Mouse (Mus musculus) adrenal gland, postnatal 36 days (tissue): ENCODE measurements around the gene Pitpnc1. TPM values are rescaled to one million over a fixed set of nuclear protein-coding genes. Genes with fewer than 3 reads are reported as not detected.
"Not testable (repeated sequence)": the region's sequence is repeated elsewhere in the genome, so short reads cannot be mapped to it uniquely, and the experiment has no call there.

Source experiments
- DNase-seq, 2 experiments: peaks; one replicate each; pipeline ENCODE4 v3.0.0; 2021; ENCODE audit warnings: mixed read lengths in 1 of 2
- long read RNA-seq, 2 experiments: library from polyadenylated mRNA; stranded (forward); transcript quantifications; one replicate each; pipeline ENCODE4 v2.0.0; 2021; ENCODE audit warnings: borderline sequencing depth in 2 of 2
- total RNA-seq, 2 experiments: library from RNA; stranded (reverse); gene quantifications; 2 replicates each; pipeline ENCODE4 v1.2.3; 2021

Pitpnc1 gene
- 10 to 100 TPM; 11.1 to 13.0 TPM for total RNA-seq
- long read RNA-seq, experiment 1, partial matches to known transcripts, result 1 of 5 reads
- long read RNA-seq, experiment 1, other reads (novel, unspliced or antisense), result 4 of 5 reads
- long read RNA-seq, experiment 2, partial matches to known transcripts, result 0 of 3 reads
- long read RNA-seq, experiment 2, other reads (novel, unspliced or antisense), result 3 of 3 reads

GRCm38 (mm10) chr11:107470521-107471041 lies at the start of gene Pitpnc1:
Gene Pitpnc1, minus strand, starts transcription at chr11:107470699.
- peak; percentile 93 for DNase-seq

- no peak for DNase-seq
These were observed 48.3 kb upstream of the Pitpnc1 start for GRCm38 (mm10) chr11:107518645-107519429.

DNA sequence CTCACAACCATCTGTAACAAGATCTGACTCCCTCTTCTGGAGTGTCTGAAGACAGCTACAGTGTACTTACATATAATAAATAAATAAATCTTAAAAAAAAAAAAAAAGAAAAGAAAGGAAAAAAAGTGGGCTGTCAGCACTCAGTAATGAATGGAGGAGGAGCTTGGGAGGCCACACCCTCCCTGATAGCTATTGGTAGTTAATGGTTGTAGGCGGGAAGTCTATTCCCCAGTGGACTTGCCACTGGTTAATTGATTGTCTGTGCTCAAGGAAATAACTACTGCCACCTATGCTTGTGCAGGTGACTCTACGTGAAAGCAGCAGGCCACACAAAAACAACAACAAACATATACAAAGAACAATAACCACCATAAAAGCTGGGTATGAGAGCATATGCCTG lies 45.9 kb upstream of the Pitpnc1 start:
- no peak for DNase-seq

DNA sequence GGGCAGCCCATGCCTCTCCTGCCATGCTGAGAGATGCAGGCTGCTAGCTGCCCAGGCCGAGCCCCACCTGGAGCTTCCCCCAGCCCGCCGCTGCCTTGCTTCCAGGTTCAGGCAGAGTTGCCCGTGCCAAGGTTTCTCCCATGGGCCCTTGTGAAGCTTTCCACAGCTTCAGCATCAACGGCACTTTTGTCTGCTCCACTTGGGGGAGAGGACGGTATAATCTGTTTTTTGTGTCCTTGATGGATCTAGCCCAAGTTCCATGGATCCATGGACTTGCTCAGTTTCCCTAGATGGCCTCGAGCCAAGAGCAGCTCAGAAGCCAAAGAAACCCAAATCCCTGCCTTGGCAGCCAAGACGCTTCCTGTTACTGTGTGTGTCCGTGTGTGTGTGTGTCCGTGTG lies 42.5 kb upstream of the Pitpnc1 start:
- peak in 1 of 2 experiments; percentile 15 for DNase-seq

DNA sequence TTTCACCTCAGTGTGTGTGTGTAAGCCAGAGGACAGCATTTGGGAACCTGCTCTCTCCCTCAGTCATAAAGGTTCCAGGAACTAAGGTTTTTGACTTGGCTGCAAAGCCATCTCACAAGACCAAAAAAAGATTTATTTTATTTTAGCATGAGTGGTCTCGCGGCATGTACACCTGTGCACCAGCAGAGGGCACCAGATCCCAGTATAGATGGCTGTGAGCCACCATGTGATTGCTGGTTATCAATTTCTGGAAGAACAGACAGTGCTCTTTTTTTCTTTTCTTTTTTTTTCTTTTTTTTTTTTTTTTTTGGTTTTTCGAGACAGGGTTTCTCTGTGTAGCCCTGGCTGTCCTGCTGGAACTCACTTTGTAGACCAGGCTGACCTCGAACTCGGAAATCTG lies 41.5 kb upstream of the Pitpnc1 start:
- peak; percentile 63 to 78 for DNase-seq

GRCm38 (mm10) chr11:107510362-107511269 lies 40.1 kb upstream of the Pitpnc1 start:
- DNase-seq, result peak; percentile 65 to 68

DNA sequence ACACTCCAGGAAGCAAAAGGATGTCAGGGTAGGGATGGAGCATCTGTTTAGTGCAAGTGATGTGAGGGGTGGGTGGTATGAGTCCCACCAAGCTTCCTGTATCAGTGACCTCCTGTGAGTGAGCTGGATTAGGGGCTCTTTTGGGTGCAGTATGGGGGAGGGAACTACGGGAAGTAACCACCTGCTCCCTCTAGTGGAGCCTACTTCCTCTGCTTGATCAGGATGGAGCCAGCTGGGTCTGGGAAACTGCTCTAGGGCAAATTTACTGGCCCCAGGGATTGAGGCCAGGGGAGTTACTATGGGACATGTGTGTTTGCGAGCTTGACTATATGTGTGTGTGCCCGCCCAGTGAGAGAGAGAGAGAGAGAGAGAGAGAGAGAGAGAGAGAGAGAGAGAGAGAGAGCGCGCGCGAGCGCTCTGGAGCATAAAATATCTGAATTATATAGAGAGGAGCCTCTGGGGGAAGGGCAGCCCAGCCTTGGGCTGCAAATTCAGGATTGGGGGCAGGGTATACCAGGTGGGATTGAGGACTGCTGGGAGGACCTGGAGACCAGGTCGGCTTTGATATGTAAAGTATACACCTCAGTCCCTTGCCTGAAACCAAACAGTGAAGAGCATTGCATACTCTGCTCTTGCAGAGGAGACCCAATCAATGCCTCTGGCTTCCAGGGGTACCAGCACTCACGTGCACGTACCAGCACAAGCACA lies 39.3 kb upstream of the Pitpnc1 start:
- no peak for DNase-seq

- DNase-seq, result peak in 1 of 2 experiments; percentile 48
These were observed 35.8 kb upstream of the Pitpnc1 start for GRCm38 (mm10) chr11:107506260-107506659.

DNA sequence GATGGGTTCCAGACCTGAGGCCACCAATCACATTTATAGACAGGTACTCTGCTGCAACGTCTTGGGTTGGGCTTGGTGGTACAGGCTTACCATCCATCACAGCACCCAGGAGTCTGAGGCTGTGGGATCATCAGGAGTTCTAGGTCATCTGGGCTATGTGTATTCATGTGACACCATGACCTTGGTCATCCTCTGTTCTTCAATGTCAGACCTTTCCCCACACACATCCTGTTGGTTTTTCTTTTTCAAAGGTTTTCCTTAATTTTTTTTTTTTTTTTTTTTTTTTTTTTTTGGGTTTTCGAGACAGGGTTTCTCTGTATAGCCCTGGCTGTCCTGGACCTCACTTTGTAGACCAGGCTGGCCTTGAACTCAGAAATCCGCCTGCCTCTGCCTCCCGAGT lies 33.9 kb upstream of the Pitpnc1 start:
- not testable (repeated sequence) for DNase-seq

DNA sequence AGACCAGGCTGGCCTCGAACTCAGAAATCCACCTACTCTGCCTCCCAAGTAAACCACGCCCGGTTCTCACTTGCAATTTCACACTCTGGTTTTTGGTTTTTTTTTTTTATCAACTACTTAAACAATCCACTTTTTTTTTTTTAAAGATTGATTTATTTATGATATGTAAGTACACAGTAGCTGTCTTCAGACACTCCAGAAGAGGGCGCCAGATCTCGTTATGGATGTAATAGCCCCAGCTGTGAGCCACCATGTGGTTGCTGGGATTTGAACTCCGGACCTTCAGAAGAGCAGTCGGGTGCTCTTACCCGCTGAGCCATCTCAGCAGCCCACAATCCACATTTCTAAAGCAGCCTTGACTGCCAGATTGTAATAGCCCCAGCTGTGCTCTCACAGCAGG lies 32.3 kb upstream of the Pitpnc1 start:
- DNase-seq, result no peak

DNA sequence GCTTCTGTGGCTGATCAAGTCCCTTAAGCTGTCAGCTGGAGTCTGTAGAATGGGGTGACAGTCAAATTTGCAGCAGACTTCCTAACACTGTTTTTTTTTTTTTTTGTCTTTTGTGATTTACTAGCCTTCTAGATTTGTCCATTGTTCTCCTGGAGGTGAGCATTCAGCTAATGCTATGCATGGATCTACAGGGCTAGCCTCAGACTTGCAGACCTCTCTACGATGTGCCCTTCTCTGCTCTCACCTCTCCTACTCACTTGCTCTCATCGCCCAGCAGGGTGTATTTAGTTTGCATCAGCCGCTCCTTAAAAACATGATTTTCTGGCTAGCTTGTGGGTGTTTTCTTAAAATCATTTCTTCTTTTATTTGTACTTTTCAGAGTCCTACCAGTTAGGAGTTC lies 13.8 kb upstream of the Pitpnc1 start:
- no peak for DNase-seq

- no peak for DNase-seq
These were observed 9.3 kb upstream of the Pitpnc1 start for GRCm38 (mm10) chr11:107479862-107480203.

- peak; percentile 97 to 98 for DNase-seq
These were observed 8.8 kb upstream of the Pitpnc1 start, which contains the start of gene Psmd12 for GRCm38 (mm10) chr11:107479053-107479861. Gene Psmd12, plus strand, starts transcription at chr11:107479484.

DNA sequence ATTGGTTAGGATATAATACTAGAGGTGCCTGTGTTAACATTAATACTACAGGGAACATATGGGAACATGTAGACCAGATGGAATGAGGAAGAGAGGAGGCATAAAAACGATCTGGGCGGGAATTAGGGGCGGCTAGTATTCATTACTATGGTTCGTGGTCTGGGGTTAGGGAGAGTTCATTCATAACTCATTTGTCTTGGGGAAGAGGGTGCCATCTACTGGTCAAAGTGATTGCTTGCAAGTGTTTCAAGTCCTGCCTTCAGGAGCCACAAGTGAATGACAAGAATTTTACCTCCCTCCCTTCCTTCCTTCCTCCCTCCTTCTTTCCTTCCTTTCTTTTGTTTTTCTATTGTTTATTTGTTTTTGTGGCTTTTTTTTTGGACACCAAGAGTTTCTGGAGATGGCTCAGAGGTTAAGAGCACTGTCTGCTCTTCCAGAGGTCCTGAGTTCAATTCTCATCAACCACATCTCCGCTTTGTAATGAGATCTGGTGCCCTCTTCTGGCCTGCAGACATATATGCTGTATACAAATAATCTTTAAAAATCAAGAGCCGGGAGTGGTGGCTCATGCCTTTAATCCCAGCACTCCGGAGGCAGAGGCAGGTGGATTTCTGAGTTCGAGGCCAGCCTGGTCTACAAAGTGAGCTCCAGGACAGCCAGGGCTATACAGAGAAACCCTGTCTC lies 2.8 kb upstream of the Pitpnc1 start:
- DNase-seq, result peak in 1 of 2 experiments; percentile 38

DNA sequence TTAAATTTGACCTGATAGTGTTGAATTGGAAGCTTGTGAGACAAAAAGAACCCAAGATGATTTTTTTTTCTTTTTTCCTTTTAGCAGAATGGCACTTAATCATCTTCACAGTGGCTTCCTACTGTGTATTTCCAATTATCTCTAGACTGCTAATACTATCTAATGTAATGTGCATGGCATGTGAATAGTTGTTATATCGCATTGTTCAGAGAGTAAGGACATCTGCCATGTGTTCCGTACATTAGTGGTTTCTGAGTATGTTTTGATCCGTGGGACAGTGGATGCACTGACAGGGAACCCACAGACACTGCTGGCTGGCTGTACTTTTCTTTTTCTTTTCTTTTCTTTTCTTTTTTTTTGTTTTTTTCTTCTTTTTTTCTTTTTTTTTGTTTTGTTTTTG lies 1.8 kb upstream of the Pitpnc1 start:
- DNase-seq, result no peak

DNA sequence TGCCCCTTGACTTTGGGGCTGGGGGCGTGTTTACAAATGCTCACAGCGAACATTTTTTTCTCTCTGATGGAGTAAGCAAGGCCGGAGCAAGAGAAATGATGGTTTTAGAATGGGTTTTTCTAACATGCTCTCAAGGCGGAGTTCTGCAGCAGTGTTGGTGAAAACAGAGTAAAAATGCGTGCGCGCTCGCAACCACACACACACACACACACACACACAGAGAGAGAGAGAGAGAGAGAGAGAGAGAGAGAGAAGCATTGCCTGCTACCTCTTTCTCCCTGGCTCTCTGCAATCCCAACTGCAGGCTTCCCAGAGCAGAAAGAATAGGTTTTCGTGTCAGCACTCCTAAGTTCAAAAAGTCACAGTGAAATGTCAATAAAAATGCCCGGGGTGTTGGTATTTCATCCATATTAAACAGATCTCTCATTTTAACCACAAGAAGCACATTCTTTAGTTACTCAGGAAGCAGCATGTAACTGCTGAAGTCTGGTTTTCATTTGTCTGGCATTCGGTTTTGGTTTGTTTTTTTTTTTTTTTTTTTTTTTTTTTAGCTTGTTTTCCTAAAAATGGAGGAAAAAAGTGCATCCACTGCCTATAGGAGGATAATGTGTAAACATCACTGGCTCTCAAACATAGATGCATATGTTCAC lies 697 bp upstream of the Pitpnc1 start:
- DNase-seq, result no peak

DNA sequence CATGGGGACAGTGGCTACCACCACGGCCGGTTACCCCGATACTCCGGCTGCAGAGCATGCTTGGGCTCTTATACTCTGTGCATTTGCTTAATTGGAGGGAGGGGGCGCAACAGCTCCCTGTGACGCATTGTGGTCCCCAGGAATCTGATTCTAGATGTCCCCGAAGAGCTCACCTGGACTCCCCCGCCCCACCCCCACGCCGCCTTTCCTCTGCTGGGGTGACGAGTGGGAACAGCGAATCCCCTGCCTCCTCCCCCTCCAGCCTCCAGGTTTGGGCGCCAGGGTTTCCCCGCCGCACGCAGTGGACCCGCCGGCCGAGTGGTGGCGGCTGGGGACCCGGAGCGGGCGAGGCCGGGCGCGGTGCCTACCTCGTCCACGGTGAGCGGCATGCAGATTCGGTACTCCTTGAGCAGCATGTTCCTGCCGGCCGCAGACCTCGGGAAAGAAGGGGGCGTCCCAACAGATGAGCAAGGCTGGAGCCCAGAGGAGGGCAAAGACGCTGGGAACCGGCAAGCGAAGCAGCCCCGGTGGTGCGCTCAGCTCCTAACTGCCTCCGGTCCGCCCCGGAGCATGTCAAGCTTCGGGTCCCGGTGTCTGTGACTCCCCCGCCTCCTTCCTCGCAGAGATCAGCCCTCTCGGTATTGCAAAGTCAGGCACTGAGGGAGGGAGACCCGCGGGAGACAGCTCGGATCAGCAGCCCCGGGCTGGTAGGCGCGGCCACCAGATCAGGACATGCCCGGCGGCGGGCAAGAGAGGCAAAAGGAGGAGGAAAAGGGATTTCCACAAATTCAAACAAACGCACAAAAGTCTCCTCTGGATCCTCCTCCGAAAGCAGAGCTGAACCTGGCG lies 752 bp downstream of the Pitpnc1 start:
- DNase-seq, result peak; percentile 71 to 79

DNA sequence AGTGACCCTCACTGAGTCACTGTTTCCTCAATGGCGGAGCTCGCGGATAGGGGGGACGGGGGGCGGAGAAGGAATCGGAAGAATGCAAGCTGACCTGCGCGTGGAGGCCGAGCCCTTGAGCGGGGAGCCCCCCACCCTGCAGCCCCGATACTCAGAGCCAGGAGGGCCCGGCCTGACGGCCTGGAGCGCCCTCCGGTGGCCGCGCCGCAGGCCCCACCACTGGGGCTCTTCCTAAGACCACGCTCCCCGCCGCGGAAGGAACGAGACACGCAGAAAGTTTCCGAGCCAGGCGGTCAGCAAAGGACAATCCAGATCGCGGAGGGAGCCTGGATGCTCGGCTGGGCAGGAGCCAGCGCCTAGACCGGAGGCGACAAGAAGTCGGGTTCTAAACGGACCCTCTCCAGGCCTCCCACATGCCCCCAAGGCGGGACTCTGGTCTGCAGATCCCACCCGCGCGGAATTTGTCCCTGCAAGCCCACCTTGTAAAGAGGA lies 1.4 kb downstream of the Pitpnc1 start:
- DNase-seq, result peak; percentile 82 to 85
